Mouse (Mus musculus) CH12.LX (cell line): ENCODE data around the gene Tbc1d22b. TPM values are rescaled to one million over a fixed set of nuclear protein-coding genes. Genes with fewer than 3 reads are reported as not detected.

Experiments used
- DNase-seq: peaks from one replicate; pipeline ENCODE4 v3.0.0-alpha.2; 2013; ENCODE audit errors: extremely low read depth
- H3K27ac ChIP-seq: 2 replicates; pipeline ENCODE4 v1.5.1; 2012; ENCODE audit warnings: low read depth, mild to moderate bottlenecking, control low read depth, moderate library complexity; ENCODE audit not compliant: insufficient read depth
- H3K27me3 ChIP-seq: replicated peaks from 2 replicates; pipeline ENCODE3; 2012; ENCODE audit warnings: inconsistent platforms
- H3K36me3 ChIP-seq, 2 experiments: replicated peaks in 1 of 2; 2 replicates each; pipeline versions ENCODE3 to v1.6.1; 2012; ENCODE audit warnings: inconsistent platforms in 1 of 2, low read length in 1 of 2, mild to moderate bottlenecking in 1 of 2, mixed read lengths in 1 of 2, moderate library complexity in 1 of 2; ENCODE audit not compliant: control insufficient read depth in 1 of 2, insufficient read depth in 1 of 2
- H3K4me1 ChIP-seq, 2 experiments: 2 replicates each; pipeline ENCODE4 v1.6.1; 2012; ENCODE audit warnings: inconsistent platforms in 1 of 2, moderate library complexity in 1 of 2; ENCODE audit not compliant: insufficient read depth in 2 of 2, control insufficient read depth in 1 of 2
- H3K4me2 ChIP-seq: 2 replicates; pipeline ENCODE4 v1.6.1; 2012; ENCODE audit warnings: low read depth, mild to moderate bottlenecking, control low read depth; ENCODE audit not compliant: poor library complexity, insufficient read depth, severe bottlenecking
- H3K4me3 ChIP-seq, 3 experiments: fragments of 150-350 bp in 1 of 3; sonication (generic) in 1 of 3; replicated peaks in 1 of 3; 2 replicates each; pipeline versions ENCODE3 to v1.5.1; 2011 to 2012; ENCODE audit warnings: low read depth in 2 of 3, low read length in 2 of 3, mild to moderate bottlenecking in 2 of 3, moderate library complexity in 2 of 3, control low read depth in 1 of 3, improper control_type of control experiment in 1 of 3, inconsistent platforms in 1 of 3, mixed read lengths in 1 of 3; ENCODE audit not compliant: poor library complexity in 1 of 3
- H3K79me2 ChIP-seq: replicated peaks from 2 replicates; pipeline ENCODE4 v1.6.1; 2012; ENCODE audit warnings: mild to moderate bottlenecking, moderate library complexity; ENCODE audit not compliant: control insufficient read depth, poor library complexity, insufficient read depth, severe bottlenecking; ENCODE audit errors: extremely low read depth
- H3K9ac ChIP-seq: 2 replicates; pipeline ENCODE4 v1.6.1; 2012; ENCODE audit warnings: low read depth, mild to moderate bottlenecking, control low read depth, moderate library complexity; ENCODE audit not compliant: insufficient read depth
- H3K9me3 ChIP-seq: replicated peaks from 2 replicates; pipeline ENCODE3; 2012; ENCODE audit warnings: low read length, inconsistent platforms, mixed read lengths
- BHLHE40 ChIP-seq: IDR thresholded peaks from 2 replicates; pipeline ENCODE4 v1.6.1; 2011; ENCODE audit warnings: mild to moderate bottlenecking, low read depth, low read length, improper control_type of control experiment
- CHD1 ChIP-seq: IDR thresholded peaks from 2 replicates; pipeline ENCODE4 v1.6.1; 2012; ENCODE audit warnings: low read depth, low read length, improper control_type of control experiment, inconsistent platforms
- CHD2 ChIP-seq: IDR thresholded peaks from 2 replicates; pipeline ENCODE4 v1.6.1; 2011; ENCODE audit warnings: low read length, improper control_type of control experiment
- CTCF ChIP-seq, 2 experiments: IDR thresholded peaks in 1 of 2; conservative IDR thresholded peaks in 1 of 2; 2 replicates each; pipeline ENCODE4 v1.5.1; 2011 to 2012; ENCODE audit warnings: low read depth in 2 of 2, low read length in 2 of 2, improper control_type of control experiment in 1 of 2, inconsistent platforms in 1 of 2, mild to moderate bottlenecking in 1 of 2, moderate library complexity in 1 of 2
- E2F4 ChIP-seq: IDR thresholded peaks from 2 replicates; pipeline ENCODE4 v1.6.1; 2011; ENCODE audit warnings: low read depth, low read length, improper control_type of control experiment; ENCODE audit not compliant: insufficient replicate concordance
- ELF1 ChIP-seq: IDR thresholded peaks from 2 replicates; pipeline ENCODE4 v1.6.1; 2014; ENCODE audit warnings: low read depth, mild to moderate bottlenecking, inconsistent platforms, low read length, improper control_type of control experiment
- EP300 ChIP-seq: IDR thresholded peaks from 2 replicates; pipeline ENCODE4 v1.6.1; 2011; ENCODE audit warnings: low read length, improper control_type of control experiment
- ETS1 ChIP-seq: conservative IDR thresholded peaks from 2 replicates; pipeline ENCODE4 v1.6.1; 2012; ENCODE audit warnings: low read depth, mild to moderate bottlenecking, inconsistent platforms, low read length, improper control_type of control experiment, moderate library complexity
- GABPA ChIP-seq: IDR thresholded peaks from 2 replicates; pipeline ENCODE4 v1.6.1; 2012; ENCODE audit warnings: low read depth, low read length, improper control_type of control experiment, inconsistent platforms; ENCODE audit not compliant: insufficient replicate concordance
- HCFC1 ChIP-seq: IDR thresholded peaks from 2 replicates; pipeline ENCODE4 v1.6.1; 2012; ENCODE audit warnings: low read depth, mild to moderate bottlenecking, inconsistent platforms, low read length, improper control_type of control experiment
- IRF4 ChIP-seq: IDR thresholded peaks from 2 replicates; pipeline ENCODE4 v1.6.1; 2014; ENCODE audit warnings: low read depth, mild to moderate bottlenecking, inconsistent platforms, low read length, improper control_type of control experiment
- JUN ChIP-seq: IDR thresholded peaks from 2 replicates; pipeline ENCODE4 v1.6.1; 2011; ENCODE audit warnings: low read depth, mild to moderate bottlenecking, low read length, improper control_type of control experiment, moderate library complexity; ENCODE audit not compliant: insufficient read depth
- JUND ChIP-seq: conservative IDR thresholded peaks from 2 replicates; pipeline ENCODE4 v1.6.1; 2011; ENCODE audit warnings: low read depth, low read length, improper control_type of control experiment
- KAT2A ChIP-seq: IDR thresholded peaks from 2 replicates; pipeline ENCODE4 v1.6.1; 2012; ENCODE audit warnings: low read length, improper control_type of control experiment, inconsistent platforms; ENCODE audit not compliant: insufficient replicate concordance
- MAFK ChIP-seq: IDR thresholded peaks from 2 replicates; pipeline ENCODE4 v1.6.1; 2011; ENCODE audit warnings: low read length, improper control_type of control experiment; ENCODE audit not compliant: insufficient replicate concordance
- MAX ChIP-seq: IDR thresholded peaks from 2 replicates; pipeline ENCODE4 v1.6.1; 2011; ENCODE audit warnings: low read length, improper control_type of control experiment
- MAZ ChIP-seq: IDR thresholded peaks from 2 replicates; pipeline ENCODE4 v1.6.1; 2012; ENCODE audit warnings: low read depth, mild to moderate bottlenecking, inconsistent platforms, low read length, improper control_type of control experiment, moderate library complexity
- MEF2A ChIP-seq: IDR thresholded peaks from 2 replicates; pipeline ENCODE4 v1.6.1; 2014; ENCODE audit warnings: low read depth, mild to moderate bottlenecking, inconsistent platforms, low read length, improper control_type of control experiment, borderline replicate concordance
- MXI1 ChIP-seq: IDR thresholded peaks from 2 replicates; pipeline ENCODE4 v1.6.1; 2011; ENCODE audit warnings: mild to moderate bottlenecking, low read depth, low read length, improper control_type of control experiment
- MYC ChIP-seq: IDR thresholded peaks from 2 replicates; pipeline ENCODE4 v1.6.1; 2011; ENCODE audit warnings: low read depth, mild to moderate bottlenecking, improper control_type of control experiment, low read length
- NELFE ChIP-seq: IDR thresholded peaks from 2 replicates; pipeline ENCODE4 v1.6.1; 2011; ENCODE audit warnings: low read depth, low read length, improper control_type of control experiment
- NRF1 ChIP-seq: IDR thresholded peaks from 2 replicates; pipeline ENCODE4 v1.6.1; 2014; ENCODE audit warnings: low read depth, mild to moderate bottlenecking, inconsistent platforms, low read length, improper control_type of control experiment, moderate library complexity
- PAX5 ChIP-seq: IDR thresholded peaks from 2 replicates; pipeline ENCODE4 v1.6.1; 2012; ENCODE audit warnings: low read length, inconsistent platforms, mixed read lengths
- POLR2A ChIP-seq: IDR thresholded peaks from 2 replicates; pipeline ENCODE4 v1.6.1; 2011; ENCODE audit warnings: low read depth, mild to moderate bottlenecking, improper control_type of control experiment, low read length
- POLR2AphosphoS2 ChIP-seq: IDR thresholded peaks from 2 replicates; pipeline ENCODE4 v1.6.1; 2011; ENCODE audit warnings: low read depth, low read length, improper control_type of control experiment
- RAD21 ChIP-seq: IDR thresholded peaks from 2 replicates; pipeline ENCODE4 v1.6.1; 2011; ENCODE audit warnings: low read depth, mild to moderate bottlenecking, low read length, improper control_type of control experiment, moderate library complexity
- RCOR1 ChIP-seq: conservative IDR thresholded peaks from 2 replicates; pipeline ENCODE4 v1.6.1; 2012; ENCODE audit warnings: low read depth, mild to moderate bottlenecking, inconsistent platforms, low read length, improper control_type of control experiment
- SIN3A ChIP-seq: IDR thresholded peaks from 2 replicates; pipeline ENCODE4 v1.6.1; 2012; ENCODE audit warnings: low read length, improper control_type of control experiment, inconsistent platforms
- SMC3 ChIP-seq: IDR thresholded peaks from 2 replicates; pipeline ENCODE4 v1.6.1; 2011; ENCODE audit warnings: low read depth, low read length, improper control_type of control experiment
- TBP ChIP-seq: conservative IDR thresholded peaks from 2 replicates; pipeline ENCODE4 v1.6.1; 2011; ENCODE audit warnings: low read depth, low read length, improper control_type of control experiment
- TCF12 ChIP-seq: IDR thresholded peaks from 2 replicates; pipeline ENCODE4 v1.6.1; 2014; ENCODE audit warnings: low read depth, mild to moderate bottlenecking, inconsistent platforms, low read length, improper control_type of control experiment
- UBTF ChIP-seq: IDR thresholded peaks from 2 replicates; pipeline ENCODE4 v1.6.1; 2012; ENCODE audit warnings: low read depth, mild to moderate bottlenecking, inconsistent platforms, low read length, improper control_type of control experiment, moderate library complexity
- USF1 ChIP-seq: IDR thresholded peaks from 2 replicates; pipeline ENCODE4 v1.6.1; 2014; ENCODE audit warnings: low read depth, mild to moderate bottlenecking, inconsistent platforms, low read length, improper control_type of control experiment
- USF2 ChIP-seq: conservative IDR thresholded peaks from 2 replicates; pipeline ENCODE4 v1.6.1; 2011; ENCODE audit warnings: low read depth, low read length, improper control_type of control experiment
- ZC3H11A ChIP-seq: IDR thresholded peaks from 2 replicates; pipeline ENCODE4 v1.6.1; 2012; ENCODE audit warnings: low read depth, mild to moderate bottlenecking, inconsistent platforms, low read length, improper control_type of control experiment
- ZKSCAN1 ChIP-seq: IDR thresholded peaks from 2 replicates; pipeline ENCODE4 v1.6.1; 2012; ENCODE audit warnings: low read depth, inconsistent platforms, low read length, improper control_type of control experiment, borderline replicate concordance
- ZMIZ1 ChIP-seq: IDR thresholded peaks from 2 replicates; pipeline ENCODE4 v1.6.1; 2012; ENCODE audit warnings: low read depth, mild to moderate bottlenecking, inconsistent platforms, low read length, improper control_type of control experiment
- ZNF384 ChIP-seq: IDR thresholded peaks from 2 replicates; pipeline ENCODE4 v1.6.1; 2012; ENCODE audit warnings: low read depth, low read length, improper control_type of control experiment, inconsistent platforms
- dilution Hi-C: fragments of 300-500 bp; cut with MboI; formaldehyde crosslinking; loops from 2 replicates; pipeline ENCODE4 v1.14.3; 2020; ENCODE audit warnings: low sequenced_read_pairs; ENCODE audit not compliant: extremely low pct_unique_long_range_greater_than_20kb, extremely low pct_ligation_motif_present
- in situ Hi-C: fragments of 300-500 bp; cut with MboI; formaldehyde crosslinking; loops from 3 replicates; pipeline ENCODE4 v1.14.3; 2019; ENCODE audit warnings: low sequenced_read_pairs, low pct_ligation_motif_present, low pct_unique_long_range_greater_than_20kb, mixed read lengths
- polyA plus RNA-seq: library from polyadenylated mRNA; unstranded; fragments of >175 nt; gene quantifications from 2 replicates; pipeline ENCODE4 v1.2.1, GENCODE M21; 2012; ENCODE audit warnings: low read depth; ENCODE audit not compliant: insufficient read length
- total RNA-seq, 2 experiments: library from RNA; depleted of rRNA; stranded (reverse); fragments of 300-350 nt in 1 of 2; fragments of >200 nt in 1 of 2; gene quantifications; 2 replicates each; pipeline ENCODE4 v1.2.3; 2012 to 2014

Tbc1d22b gene
- total and polyA plus RNA-seq, 3 experiments, result 3.8 to 17.3 (median 6.6) TPM

- TF ChIP-seq ELF1 (peak; percentile 68), GABPA (no peak), EP300 (0 out of 2 replicates have a peak, but pooled peaks have one; percentile 18), PAX5 (no peak), JUND (no peak), RCOR1 (no peak), ZC3H11A (peak; percentile 99), POLR2A (peak; percentile 50), JUN (no peak), HCFC1 (peak; percentile 38; the same call in 1 of the 2 replicates), MAZ (peak; percentile 90), IRF4 (peak; percentile 76), SIN3A (peak; percentile 89), NRF1 (peak; percentile 21; the same call in 1 of the 2 replicates), BHLHE40 (peak; percentile 57), POLR2AphosphoS2 (no peak), KAT2A (no peak), SMC3 (peak; percentile 99), CTCF (conservative IDR thresholded peaks at IDR 0.05 in 1 of 2, IDR thresholded peaks at IDR 0.05 in 1 of 2; ENCODE audit: low read depth in 2 of 2, low read length in 2 of 2) (peak; percentile 24 to 99; a peak in 3 of 4 replicates), USF1 (no peak), CHD1 (no peak), USF2 (no peak), MXI1 (peak; percentile 76; the same call in 1 of the 2 replicates), NELFE (peak; percentile 59; the same call in 1 of the 2 replicates), MAFK (no peak), ZNF384 (0 out of 2 replicates have a peak, but pooled peaks have one; percentile 44), RAD21 (peak; percentile 100), ETS1 (no peak), TBP (peak; percentile 97), CHD2 (peak; percentile 86), ZMIZ1 (no peak), ZKSCAN1 (no peak), MYC (peak; percentile 78), MEF2A (peak; percentile 81), TCF12 (peak; percentile 60), E2F4 (no peak), UBTF (no peak), MAX (peak; percentile 38; the same call in 1 of the 2 replicates)
Measured at GRCm38 (mm10) chr17:29513044-29513730, 36.4 kb upstream of the Tbc1d22b start.

More at GRCm38 (mm10) chr17:29513044-29513730, 36.4 kb upstream of the Tbc1d22b start:
- H3K36me3 ChIP-seq, result no peaks in the 10 kb centered on the region
- no peak overlapping the region for H3K9ac ChIP-seq
- peaks cover 12 to 48% of the 10 kb centered on the region in 2 experiments for H3K4me1 ChIP-seq
- H3K79me2 ChIP-seq, result no peaks in the 10 kb centered on the region
- in situ Hi-C loops (loop anchor here (5.0 kb wide), 2 partner anchors 251 to 336 kb away; partner anchors contain the start of gene Ppil1), dilution Hi-C loops (no loop called here)
- H3K4me3 ChIP-seq, result no peak overlapping the region
- peak; percentile 88 for DNase-seq
- peak overlapping the region; percentile 34; the same call in 1 of the 2 replicates for H3K27ac ChIP-seq
- peak overlapping the region; percentile 18; the same call in 1 of the 2 replicates for H3K4me2 ChIP-seq
- H3K9me3 ChIP-seq, result no peaks in the 10 kb centered on the region
- H3K27me3 ChIP-seq, result no peaks in the 10 kb centered on the region
